Comparison of ENCODE assay signal across 24 mouse cellular contexts in genomic region chr3:138764782-138765181, GRCm38 (mm10). TPM values are rescaled to one million over a fixed set of nuclear protein-coding genes. Genes with fewer than 3 reads are reported as not detected.
A peak's percentile ranks its signal among the peaks of the same experiment; 100 is the strongest.
DNase-seq lines count a peak whose midpoint lies in the region; ATAC-seq lines count a peak whose summit lies in the region.
"Had no signal": no experiment of that assay in that cellular context is flagged by ENCODE, and none has a peak within 500 bp of the region (broad histone marks: within the 10 kb centered on the region; RNA-seq: fewer than 3 reads in every experiment).

No protein-coding gene starts in this region.

- 82% methylated on average over 3 of the region's 3 CpGs for WGBS in liver, embryonic 11.5 days

- no peaks in the 10 kb centered on the region for H3K9me3 ChIP-seq in liver, embryonic 11.5 days (ENCODE audit: control insufficient read depth, low read length)
- H3K9me3 ChIP-seq: embryonic facial prominence, embryonic 10.5 days; embryonic facial prominence, embryonic 15.5 days; forebrain, embryonic 12.5 days; hindbrain, embryonic 10.5 days; hindbrain, embryonic 15.5 days; kidney, embryonic 15.5 days; limb, embryonic 13.5 days; liver, embryonic 12.5 days had no signal

- no peak overlapping the region for H3K27ac ChIP-seq in liver, embryonic 11.5 days (ENCODE audit: low read depth, low read length)
- H3K27ac ChIP-seq: embryonic facial prominence, embryonic 10.5 days; embryonic facial prominence, embryonic 15.5 days; forebrain, embryonic 12.5 days; hindbrain, embryonic 10.5 days; hindbrain, embryonic 15.5 days; kidney, embryonic 15.5 days; limb, embryonic 13.5 days; liver, embryonic 12.5 days had no signal

- no peak for ATAC-seq in liver, embryonic 11.5 days (replicated peaks; ENCODE audit: low FRiP score)
- ATAC-seq: forebrain, postnatal 0 days; liver, embryonic 12.5 days; liver, postnatal 0 days had no signal

- H3K9ac ChIP-seq in liver, embryonic 11.5 days (ENCODE audit: low read depth, low read length), result no peak overlapping the region
- H3K9ac ChIP-seq: embryonic facial prominence, embryonic 15.5 days; forebrain, embryonic 12.5 days; forebrain, postnatal 0 days; hindbrain, embryonic 15.5 days; kidney, embryonic 15.5 days; limb, embryonic 13.5 days; liver, embryonic 12.5 days; liver, postnatal 0 days had no signal

- peaks cover 5% of the 10 kb centered on the region for H3K4me1 ChIP-seq in liver, embryonic 11.5 days (replicated peaks; ENCODE audit: control insufficient read depth, insufficient read depth, low read length)

- H3K4me2 ChIP-seq in liver, embryonic 11.5 days, result no peak overlapping the region
- H3K4me2 ChIP-seq: embryonic facial prominence, embryonic 15.5 days; forebrain, embryonic 12.5 days; hindbrain, embryonic 15.5 days; kidney, embryonic 15.5 days; limb, embryonic 13.5 days; liver, embryonic 12.5 days had no signal

- no peaks in the 10 kb centered on the region for H3K36me3 ChIP-seq in liver, embryonic 11.5 days (ENCODE audit: control insufficient read depth, insufficient read depth, low read length)
- H3K36me3 ChIP-seq: embryonic facial prominence, embryonic 15.5 days; forebrain, embryonic 12.5 days; hindbrain, embryonic 15.5 days; kidney, embryonic 15.5 days; limb, embryonic 13.5 days; liver, embryonic 12.5 days had no signal

- DNase-seq in 3134 (ENCODE audit: extremely low read depth, insufficient read length, low spot score) (peak; percentile 65), 3T3-L1 (ENCODE audit: low read depth, low spot score) (peak; percentile 79), ZHBTc4 (ENCODE audit: low read depth, low spot score) (peak; percentile 76)
- peak; percentile 51 for DNase-seq in adrenal gland, postnatal 25 days
- DNase-seq in liver, embryonic 11.5 days (ENCODE audit: low spot score), result no peak
- no peak for DNase-seq in cerebellum, adult 18-20 months
- DNase-seq in gastrocnemius, postnatal 10 days, result no peak
- DNase-seq: cerebellum, adult 11-12 months; cerebellum, postnatal 10 days; forebrain, postnatal 0 days; heart, postnatal 14 days; kidney, adult 18-20 months; kidney, postnatal 25 days; liver, postnatal 0 days; lung, postnatal 10 days; midbrain, embryonic 14.5 days had no signal

- no peaks in the 10 kb centered on the region for H3K27me3 ChIP-seq in liver, embryonic 11.5 days (replicated peaks; ENCODE audit: control insufficient read depth, insufficient read depth, low read length)
- H3K27me3 ChIP-seq: embryonic facial prominence, embryonic 15.5 days; forebrain, embryonic 12.5 days; hindbrain, embryonic 15.5 days; kidney, embryonic 15.5 days; limb, embryonic 13.5 days; liver, embryonic 12.5 days had no signal

- no peak overlapping the region for H3K4me3 ChIP-seq in liver, embryonic 11.5 days (ENCODE audit: low read depth, low read length)
- H3K4me3 ChIP-seq: embryonic facial prominence, embryonic 10.5 days; embryonic facial prominence, embryonic 15.5 days; forebrain, embryonic 12.5 days; hindbrain, embryonic 10.5 days; hindbrain, embryonic 15.5 days; kidney, embryonic 15.5 days; limb, embryonic 13.5 days; liver, embryonic 12.5 days had no signal

RNA-seq across cellular contexts. Expression of gene Tspan5, which starts 22.8 kb away (rescaled TPM):
- total RNA-seq in adrenal gland, postnatal 25 days (2021), result 50.1 and 58.3 TPM in 2 replicates
- 12.5 and 13.3 TPM in 2 replicates for polyA plus RNA-seq in liver, embryonic 11.5 days (2014; fragmentation: Nextera tagmentation; extraction: Ambion mirVana)
- 10 to 100 TPM; 10.6 to 12.1 TPM for total RNA-seq in gastrocnemius, postnatal 10 days (2021)

Comparison
In these comparisons a context has a peak if more than half of its experiments do, and no peak if none do; other contexts are left out.
1. DNase-seq: peak in 3134 (single experiment), 3T3-L1 (single experiment), ZHBTc4 (single experiment) and adrenal gland, postnatal 25 days (single experiment); none in liver, embryonic 11.5 days (single experiment), cerebellum, adult 18-20 months (0 of 2) and gastrocnemius, postnatal 10 days (single experiment).